Mouse (Mus musculus) liver (tissue): Measurements from ENCODE around the gene Stk38l.

Source experiments
- DNase-seq: peaks from one replicate; pipeline ENCODE4 v3.0.0-alpha.2; 2020; ENCODE audit warnings: mixed read lengths

Gene Stk38l

DNA sequence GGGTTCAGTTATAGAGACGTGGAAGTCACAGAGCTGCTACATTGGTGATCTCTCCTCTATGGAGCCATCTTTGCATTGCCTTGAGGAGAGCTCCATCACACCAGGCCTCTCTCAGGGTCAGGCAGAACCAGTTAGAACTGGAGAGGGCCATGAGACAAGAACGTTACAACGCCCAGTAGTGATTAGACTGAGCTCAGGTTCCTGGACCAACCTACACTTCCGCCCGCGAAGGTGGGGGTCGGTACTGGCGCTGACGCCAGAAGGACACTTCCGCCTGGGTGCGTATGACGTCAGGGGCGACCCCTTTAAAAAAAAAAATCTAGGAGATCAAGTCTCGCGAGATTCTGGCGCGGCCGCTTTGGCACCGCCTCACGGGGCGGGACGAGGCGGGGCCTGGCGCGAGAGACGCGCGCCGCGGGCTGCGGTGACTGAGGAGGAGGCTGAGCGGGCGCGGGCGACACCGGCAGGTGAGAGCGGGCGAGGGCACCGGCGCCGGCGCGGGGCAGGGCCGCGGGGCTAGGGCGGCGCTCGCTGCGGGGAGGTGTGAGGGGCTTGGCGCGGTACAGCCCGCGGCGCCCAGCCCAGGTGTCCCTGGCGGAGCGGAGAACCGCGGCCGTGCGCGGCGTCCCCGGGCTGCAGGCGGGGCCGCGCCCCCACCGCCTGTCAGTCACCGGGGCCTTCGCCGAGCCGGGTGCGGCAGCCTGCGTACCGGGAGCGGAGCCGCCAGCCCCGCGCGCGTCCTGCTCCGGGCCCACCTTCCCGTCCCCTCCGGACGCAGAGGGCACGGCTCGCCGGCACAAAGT lies at the start of gene Stk38l:
Gene Stk38l (plus strand): TSS at position 415 of the 803 bp plus-strand sequence.
- peak; percentile 94 for DNase-seq

DNA sequence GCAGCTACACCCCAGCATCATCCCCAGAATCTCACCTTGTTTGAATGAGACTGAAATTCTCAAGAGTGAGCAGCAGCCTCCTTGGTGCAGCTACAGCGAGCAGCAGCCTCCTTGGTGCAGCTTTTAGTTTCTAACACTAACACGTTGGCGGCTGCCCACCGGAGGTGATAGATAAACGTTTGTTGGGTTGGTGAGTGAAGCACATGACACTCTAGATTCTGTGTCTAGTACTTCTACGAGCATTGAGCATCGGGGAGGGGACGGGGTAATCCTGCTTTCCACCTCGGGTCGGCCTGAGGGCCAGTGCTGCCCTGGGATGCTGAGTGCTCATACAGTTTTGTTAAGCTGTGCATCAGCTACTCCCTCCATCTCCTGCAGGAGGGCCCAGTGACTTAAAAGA lies 47.9 kb upstream of the Stk38l start:
- DNase-seq, result no peak

DNA sequence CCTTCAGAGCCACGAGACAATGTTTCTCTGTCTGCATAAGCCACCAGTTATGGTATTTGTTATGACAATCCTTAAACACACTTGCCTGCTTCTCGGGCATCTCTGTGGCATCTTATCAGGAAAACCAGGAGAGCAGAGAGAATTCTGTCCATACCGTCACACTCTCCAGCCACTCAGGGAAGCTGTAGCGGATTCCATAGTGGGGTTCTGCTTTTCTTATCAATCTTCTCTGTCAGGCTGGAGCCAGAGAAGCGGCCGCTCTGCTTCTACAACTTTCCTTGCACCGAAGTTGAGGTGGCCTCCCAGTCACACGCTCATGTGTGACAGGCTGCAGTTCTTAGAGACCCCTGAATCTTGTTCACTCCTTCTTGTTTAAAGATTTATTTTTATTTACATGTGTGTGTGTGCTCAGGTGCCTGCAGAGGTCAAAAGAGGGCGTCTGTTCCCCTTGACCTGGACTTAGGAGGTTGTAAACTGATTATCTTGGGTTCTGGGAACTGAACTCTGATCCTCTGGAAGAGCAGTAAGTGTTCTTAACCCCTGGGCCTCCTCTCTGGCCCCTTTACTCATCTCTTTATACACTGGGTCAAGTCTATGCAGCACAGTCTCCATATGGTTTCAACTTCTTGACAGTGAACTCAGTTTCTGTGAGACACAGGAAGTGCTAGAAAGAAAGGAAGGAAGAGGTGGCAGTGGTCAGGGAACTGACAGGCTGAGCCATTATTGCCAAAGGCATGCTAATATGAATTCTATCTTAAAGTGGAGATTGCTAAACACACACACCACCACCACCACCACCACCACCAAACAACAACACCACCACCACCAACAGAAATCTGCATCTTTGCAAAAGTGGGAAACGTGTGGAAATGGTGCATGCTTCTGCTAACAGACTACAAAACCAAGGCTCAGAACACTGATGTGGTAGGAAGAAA lies 46.4 kb upstream of the Stk38l start:
- DNase-seq, result no peak

DNA sequence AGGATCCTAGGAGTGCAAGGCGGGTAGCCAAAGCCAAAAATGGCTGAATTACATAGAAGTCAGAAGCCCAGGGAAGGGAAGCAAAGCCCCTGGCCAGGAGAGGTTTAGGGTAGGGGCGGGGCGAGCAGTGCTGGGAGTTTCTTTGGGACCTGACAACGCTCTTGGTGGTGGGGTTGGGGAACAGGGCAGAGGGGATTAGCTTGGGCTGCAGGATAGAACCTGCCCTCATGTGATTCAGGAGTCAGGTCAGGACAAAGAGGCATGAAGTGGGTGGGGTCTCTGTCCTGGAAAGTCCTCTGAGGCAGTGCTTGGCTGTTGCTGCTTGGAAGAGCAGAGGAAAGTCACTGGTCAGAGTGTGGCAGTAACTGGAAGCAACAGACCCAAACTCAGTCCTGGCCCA lies 40.9 kb upstream of the Stk38l start:
- DNase-seq, result no peak

DNA sequence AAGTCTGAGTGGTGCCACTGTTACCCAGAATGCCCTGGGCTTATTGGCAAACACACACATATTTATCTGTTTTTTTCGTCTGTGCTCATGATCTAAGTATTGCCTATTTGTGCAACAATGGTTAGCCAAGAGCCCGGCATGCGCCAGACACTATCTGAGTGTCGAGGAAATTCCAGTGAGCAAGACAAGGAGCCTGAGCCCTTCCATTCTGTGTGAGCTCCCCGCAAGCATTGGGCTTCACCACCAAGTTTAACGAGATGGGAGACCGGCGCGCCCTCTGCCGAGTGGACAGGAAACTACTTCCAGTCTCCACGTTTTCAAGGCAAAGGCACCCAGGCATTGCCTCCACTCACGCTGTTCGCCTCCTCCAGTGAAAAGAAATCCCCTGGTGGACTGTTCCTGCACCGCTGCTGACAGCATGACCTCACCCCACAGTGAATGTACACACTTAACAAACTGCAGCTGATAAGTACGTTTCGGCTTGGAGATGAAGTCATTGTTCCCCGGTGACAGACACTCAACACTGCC lies 39.0 kb upstream of the Stk38l start:
- peak; percentile 17 for DNase-seq

DNA sequence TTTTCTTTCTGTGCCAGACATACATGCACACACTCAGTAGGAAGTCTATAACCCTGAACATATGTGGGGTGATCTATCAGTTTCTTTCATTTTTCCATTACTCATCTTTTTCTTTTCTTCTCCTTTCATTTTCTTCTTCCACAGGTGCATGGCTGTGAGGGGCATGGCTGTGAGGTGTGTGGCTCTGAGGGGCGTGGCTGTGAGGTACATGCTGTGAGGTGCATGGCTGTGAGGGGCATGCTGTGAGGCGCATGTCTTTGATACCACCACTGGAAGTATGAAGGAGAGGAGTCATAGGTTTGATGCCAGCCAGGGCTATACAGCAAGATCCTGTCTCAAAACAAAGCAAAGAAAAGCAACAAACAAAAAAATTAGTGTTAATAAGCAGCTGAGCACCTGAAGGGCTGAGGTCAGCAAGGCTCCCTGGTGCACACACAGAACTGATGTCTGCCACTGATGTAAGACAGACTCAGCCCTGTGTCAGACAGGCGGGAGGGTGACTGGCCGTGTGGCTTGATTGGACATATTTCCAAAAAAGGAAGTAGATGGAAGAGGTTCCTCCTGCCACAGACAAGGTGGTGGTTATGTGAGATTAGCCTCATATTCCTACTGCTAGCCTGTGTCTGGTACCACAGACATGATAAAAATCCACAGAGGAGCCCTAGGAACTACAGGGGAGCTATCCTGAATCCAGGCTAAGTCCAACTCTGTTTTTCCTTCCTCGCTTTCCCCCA lies 38.2 kb upstream of the Stk38l start:
- DNase-seq, result peak; percentile 18

DNA sequence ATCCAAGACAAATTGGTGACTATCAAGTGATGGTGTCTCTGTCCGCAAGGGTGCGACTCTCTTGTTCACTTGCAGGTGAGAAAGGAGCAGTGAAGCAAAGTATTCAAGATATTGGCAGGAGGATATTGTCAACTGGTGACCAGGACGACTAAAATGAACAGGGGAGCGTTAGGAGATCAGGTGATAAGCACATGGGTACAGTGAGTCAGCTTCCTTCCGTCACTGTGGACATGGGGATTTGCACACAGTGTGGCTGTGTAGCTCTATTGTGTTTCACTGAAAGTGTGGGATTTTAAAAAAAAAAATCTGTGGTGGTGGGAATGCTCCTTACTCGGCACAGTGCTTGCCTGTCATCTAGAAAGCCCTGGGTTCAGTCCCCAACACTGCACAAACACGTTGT lies 36.8 kb upstream of the Stk38l start:
- DNase-seq, result no peak

DNA sequence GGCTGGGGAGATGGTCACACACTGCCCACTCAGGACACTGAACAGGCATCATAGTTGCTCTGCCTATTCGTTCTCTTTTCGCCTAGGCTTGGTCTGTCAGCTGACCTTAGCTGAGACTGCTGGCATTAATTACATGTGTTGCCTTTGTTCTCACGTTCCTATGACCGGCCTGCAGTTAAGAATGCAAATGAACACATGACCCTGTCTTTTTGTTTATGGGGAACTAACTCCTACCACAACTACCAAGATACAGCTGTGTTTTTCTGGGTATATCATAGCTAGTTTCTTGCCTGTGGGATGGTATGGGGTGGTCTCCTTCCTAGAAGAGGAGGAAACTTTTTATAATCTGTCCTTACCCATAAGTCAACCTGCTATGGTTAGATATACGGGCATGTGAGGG lies 35.9 kb upstream of the Stk38l start:
- no peak for DNase-seq

DNA sequence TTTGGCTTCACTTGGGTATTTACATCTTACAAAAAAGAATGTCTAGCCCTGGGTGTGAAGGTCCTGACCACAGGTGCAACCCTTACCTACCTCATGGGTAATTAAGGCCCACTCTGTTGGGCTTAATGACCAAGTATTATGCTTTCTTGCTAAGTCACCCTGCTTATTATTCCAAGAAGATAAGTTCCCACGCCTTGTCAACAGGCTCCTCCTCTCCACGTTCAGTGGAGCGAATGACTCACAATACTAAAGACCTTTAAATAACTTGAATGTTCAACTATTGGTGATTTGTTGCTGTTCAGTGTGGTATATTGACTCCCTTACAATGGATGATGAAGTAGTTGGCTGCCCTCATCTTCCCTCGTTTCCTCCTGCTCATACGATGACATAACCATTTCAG lies 27.0 kb upstream of the Stk38l start:
- no peak for DNase-seq

DNA sequence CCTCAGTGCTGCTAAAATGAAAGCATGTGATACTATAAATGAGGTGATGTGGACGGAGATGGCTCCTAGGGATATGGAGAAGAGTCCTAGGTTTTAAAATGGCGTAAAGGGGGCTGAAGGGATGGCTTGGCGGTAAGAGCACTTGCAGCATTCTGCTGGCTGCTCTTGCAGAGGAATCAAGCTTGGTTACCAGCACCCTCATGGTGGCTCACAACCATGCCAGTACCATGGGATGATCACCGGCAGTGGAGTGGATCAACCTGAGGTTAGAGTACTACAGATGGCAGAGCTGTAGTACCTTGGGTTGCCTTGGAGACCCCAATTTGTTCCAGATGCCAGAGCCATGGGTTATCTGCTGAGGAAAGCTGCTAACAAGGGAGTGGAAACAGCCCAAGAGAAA lies 26.4 kb upstream of the Stk38l start:
- DNase-seq, result no peak

DNA sequence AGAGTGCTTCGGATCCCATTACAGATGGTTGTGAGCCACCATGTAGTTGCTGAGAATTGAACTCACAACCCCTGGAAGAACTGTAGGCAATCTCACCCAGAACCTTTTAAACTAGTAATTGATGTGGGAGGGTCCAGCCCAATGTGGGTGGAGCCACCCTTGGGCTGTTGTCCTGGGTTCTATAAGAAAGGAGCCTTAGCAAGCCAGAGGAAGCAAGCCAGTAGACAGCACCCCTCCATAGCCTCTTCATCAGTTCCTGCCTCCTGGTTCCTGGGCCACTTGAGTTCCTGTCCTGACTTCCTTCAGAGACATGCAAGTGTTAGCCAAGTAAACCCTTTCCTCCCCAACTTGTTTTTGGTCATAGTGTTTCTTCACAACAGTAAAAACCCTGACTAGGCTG lies 24.3 kb upstream of the Stk38l start:
- DNase-seq, result no peak

DNA sequence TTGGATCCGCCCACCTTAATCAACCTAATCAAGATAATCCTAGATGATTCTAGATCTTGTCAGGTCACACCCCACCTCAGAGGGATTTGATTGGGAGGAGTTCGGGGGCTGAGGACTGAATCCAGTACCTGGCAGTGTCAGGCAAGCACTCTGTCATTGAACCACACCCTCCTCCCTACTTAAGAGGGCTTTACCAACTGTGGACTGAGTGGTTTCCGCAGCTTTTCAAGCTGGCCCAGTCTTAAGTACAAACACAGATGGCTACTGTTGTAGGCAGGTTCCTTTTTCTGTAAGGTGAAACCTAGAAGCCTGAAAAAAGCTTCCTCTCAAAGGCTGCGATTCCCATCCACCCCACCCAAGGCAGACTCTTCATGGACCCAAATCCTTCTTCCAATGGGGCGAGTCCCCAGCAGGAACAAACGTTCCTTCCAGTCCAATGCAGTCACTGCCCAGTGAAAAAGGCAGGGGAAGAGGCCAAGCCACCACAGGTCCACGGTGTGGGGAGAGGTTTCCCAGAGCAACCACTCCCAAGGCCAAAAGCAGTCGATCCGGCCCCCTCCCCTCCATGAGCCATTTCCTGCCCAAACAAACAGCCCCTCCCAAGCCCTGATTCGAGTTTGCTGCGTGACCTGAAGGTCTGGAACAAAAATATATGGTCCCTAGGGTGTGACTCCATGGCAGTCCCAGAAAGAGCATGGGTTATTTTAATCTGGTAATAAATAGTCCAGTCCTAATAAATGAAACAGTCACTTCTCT lies 22.5 kb upstream of the Stk38l start:
- DNase-seq, result no peak

DNA sequence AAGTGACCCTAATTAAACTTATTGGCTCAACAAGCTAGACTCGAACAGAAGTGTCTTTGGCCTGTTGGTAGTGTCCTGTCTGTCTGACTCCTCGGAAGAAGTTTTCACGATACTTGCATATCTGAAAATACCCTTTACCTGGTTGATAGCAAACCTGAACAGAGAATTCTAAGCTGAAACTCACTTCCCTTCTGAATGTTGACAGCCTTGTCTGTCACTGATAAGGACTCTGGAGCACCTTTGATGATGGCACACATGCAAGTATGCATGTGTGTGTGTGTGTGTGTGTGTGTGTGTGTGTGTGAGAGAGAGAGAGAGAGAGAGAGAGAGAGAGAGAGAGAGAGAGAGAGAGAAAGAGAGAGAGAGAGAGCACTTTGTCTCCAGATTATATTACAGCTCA lies 21.4 kb upstream of the Stk38l start:
- no peak for DNase-seq

DNA sequence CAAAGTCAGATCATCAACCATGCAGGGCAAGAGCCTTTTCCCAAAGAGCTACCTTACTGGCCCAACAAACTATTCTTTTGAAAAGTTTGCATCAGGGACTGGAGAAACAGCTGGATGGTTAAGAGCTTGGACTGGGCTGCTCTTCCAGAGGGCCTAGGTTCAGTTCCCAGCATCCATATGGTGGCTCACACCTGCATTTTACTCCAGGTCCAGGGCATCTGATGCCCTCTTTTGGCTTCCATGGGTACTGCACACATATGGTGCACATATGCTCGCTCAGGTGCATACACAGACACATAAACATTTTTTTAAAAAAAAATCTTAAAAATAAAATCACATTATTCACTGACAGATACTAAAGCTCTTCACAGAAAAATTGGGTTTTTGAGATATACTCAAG lies 19.2 kb upstream of the Stk38l start:
- no peak for DNase-seq

DNA sequence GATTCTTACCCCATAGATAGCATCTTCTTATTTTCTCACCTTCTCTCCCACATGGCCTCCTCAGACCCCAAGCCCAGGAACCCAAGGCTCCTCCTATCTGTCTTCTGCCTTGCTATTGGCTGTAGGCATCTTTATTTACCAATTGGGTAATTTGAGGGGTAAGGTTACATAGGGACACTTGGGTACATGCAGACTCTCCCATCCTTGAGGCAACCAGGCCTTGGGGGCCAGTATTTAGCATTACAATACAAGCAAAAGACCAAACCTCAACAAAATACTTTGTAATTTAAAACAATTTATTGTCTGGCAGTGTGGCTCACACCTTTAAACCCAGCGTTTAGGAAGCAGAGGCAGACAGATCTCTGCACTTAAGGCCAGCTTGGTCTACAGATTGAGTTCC lies 5.2 kb upstream of the Stk38l start:
- no peak for DNase-seq

DNA sequence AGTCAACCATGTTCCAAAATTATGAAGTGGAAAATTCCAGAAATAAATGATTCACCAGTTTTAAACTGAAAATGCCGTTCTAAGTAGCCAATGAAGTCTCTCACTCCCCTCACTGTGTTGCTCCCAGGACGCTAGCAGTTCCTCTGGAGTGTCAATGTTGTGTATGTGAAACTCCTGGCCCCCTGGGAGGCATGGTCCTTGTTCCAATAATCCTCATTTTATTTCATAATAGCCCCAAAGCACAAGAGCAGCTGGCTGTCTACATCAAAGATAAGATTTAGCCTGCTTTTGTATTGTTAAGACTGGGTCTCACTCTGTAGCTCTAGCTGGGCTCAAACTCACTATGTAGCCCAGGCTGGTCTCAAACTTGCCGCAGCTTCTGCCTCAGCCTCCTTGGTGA lies 990 bp upstream of the Stk38l start:
- DNase-seq, result no peak

DNA sequence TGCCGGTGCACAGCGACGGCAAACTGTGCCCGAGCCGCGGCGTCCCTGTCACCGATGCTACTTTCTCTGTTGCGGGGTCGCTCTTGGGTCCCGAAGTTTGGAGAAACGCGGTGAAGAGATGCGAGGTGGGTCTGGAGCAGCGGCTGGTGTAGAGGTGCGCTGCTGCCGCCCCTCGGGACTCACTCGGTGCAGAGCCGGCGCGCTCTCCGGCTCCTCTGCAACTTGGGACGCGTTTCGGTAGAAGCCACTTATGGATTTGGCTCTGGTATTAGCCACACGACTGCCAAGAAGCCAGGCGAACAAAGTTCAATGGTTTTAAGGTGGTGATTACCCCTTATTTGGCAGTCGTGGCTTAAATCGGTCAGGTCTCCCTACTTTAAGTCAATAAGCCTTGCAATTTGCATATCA lies 593 bp downstream of the Stk38l start:
- peak; percentile 41 for DNase-seq

DNA sequence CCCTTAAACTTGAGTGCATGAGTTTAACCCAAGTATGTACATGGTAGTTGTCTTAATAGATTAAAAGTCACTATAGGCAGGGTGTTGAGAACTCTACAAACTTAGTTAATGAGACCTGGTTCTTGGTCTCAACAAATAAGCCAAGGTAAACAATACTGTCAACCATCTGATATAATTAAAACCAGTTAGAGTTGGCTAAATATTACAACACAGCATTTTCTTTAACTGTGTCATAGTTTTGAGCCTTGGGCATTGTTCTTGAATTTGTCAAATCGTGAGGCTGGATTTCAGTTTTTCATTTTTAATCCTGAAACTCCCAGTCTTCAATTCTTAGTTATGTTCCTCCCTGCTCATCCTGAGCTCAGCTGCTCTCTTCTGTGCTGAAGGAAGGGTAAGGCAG lies 6.2 kb downstream of the Stk38l start:
- DNase-seq, result no peak

DNA sequence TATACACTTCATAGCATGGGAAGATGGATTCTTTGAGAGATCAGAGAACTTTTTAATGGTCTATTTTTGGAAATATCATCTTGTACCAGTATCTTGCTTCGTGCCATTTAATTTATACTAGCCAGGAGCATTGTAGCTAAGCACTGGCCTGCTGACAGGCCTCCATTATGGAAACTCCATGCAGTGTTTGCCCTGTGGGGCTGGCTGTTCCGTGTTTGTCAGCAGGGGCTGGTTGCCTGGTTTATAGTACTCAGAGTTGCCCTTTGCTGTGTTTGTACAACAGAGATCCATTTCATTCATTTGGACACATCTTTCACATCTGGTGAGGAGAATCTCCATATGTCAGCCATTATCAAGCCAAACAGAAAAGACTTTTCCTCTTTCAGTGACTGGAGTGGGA lies 6.9 kb downstream of the Stk38l start:
- no peak for DNase-seq

DNA sequence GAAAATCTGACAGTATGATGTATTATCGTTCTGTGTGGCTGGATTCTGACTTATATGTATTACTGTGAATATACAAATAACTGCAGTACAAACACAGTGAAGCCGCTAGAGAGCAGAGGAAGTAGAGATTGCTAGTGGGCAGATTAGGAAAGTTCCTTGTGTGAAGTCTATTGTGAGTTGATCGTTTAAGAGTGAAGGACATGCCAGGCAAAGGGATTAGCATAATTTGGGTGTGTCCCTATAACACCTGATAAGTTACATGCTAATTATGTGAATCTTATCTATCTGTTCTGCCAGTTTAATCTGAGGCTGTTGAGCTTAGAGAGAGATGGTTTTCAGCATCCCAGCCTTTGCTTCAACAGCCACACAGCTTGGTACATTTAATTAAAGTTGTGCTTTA lies 7.4 kb downstream of the Stk38l start:
- no peak for DNase-seq

DNA sequence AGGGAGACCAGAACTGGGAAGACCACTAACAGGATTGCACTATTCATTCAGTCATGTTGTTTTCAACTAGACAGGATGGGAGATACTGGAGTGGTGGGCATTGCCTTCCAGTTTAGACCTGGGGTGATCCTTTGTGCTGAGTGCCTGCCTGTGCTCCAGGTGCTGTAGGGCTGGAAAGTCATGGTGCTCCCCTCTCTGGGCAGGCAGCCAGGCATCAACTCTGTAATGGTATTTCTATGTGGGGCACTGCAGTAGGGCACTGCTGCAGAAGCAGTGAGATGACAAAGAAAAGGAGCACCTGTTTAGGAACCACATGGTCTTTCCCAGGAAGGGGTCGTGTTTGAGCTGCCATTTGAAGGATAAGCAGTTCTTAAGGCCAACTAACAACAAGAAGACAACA lies 7.9 kb downstream of the Stk38l start:
- no peak for DNase-seq

DNA sequence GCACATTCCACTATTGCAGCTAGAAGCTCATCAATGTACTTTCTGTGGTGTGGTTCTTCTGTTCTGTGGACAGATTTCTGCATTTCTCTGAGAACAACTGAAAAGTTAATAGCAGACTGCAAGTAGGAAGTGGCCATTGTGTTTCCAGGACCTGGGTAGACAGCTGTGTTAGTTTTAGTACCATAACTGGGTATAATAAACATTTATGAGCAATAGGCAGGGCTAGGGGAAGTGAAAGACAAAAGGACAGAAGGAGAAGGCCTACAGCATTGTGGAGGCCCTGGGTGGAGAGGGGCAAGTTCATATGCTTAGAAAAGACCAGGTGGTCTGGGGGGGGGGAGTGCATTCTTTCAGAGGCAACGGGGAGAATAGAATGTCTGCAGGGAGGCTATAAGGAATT lies 8.8 kb downstream of the Stk38l start:
- DNase-seq, result no peak
